ENCODE assay signal across 30 mouse cellular contexts in genomic region chr16:89625710-89626109, GRCm38 (mm10). TPM values are rescaled to one million over a fixed set of nuclear protein-coding genes. Genes with fewer than 3 reads are reported as not detected.
"Had no signal": no experiment of that assay in that cellular context is flagged by ENCODE, and none has a peak within 500 bp of the region (broad histone marks: within the 10 kb centered on the region; RNA-seq: fewer than 3 reads in every experiment).

No protein-coding gene starts in this region.

- H3K9me3 ChIP-seq: kidney, embryonic 15.5 days; limb, embryonic 12.5 days; limb, embryonic 15.5 days; liver, embryonic 12.5 days; liver, embryonic 15.5 days; midbrain, embryonic 10.5 days; midbrain, embryonic 13.5 days had no signal

- H3K36me3 ChIP-seq: kidney, embryonic 15.5 days; limb, embryonic 12.5 days; limb, embryonic 15.5 days; liver, embryonic 12.5 days; liver, embryonic 15.5 days; midbrain, embryonic 10.5 days; midbrain, embryonic 13.5 days had no signal

- H3K27ac ChIP-seq: kidney, embryonic 15.5 days; left cerebral cortex, adult 2 months; limb, embryonic 12.5 days; limb, embryonic 15.5 days; liver, embryonic 12.5 days; liver, embryonic 15.5 days; midbrain, embryonic 10.5 days; midbrain, embryonic 13.5 days had no signal

- DNase-seq: kidney, adult 8-10 months; kidney, postnatal 10 days; kidney, postnatal 36 days; layer of hippocampus, postnatal 36 days; lung, adult 2 months; lung, postnatal 14 days; lung, postnatal 4 days; thymus, adult 18-20 months; thymus, postnatal 4 days had no signal

- H3K4me1 ChIP-seq: kidney, embryonic 15.5 days; limb, embryonic 12.5 days; limb, embryonic 15.5 days; liver, embryonic 12.5 days; liver, embryonic 15.5 days; megakaryocyte, embryonic 14.5 days had no signal

- H3K4me3 ChIP-seq: kidney, embryonic 15.5 days; left cerebral cortex, adult 2 months; limb, embryonic 12.5 days; limb, embryonic 15.5 days; liver, embryonic 12.5 days; liver, embryonic 15.5 days; megakaryocyte, embryonic 14.5 days; midbrain, embryonic 10.5 days; midbrain, embryonic 13.5 days had no signal

- ATAC-seq: liver, embryonic 12.5 days; midbrain, embryonic 13.5 days; midbrain, embryonic 16.5 days had no signal

- H3K27me3 ChIP-seq: kidney, embryonic 15.5 days; limb, embryonic 12.5 days; limb, embryonic 15.5 days; liver, embryonic 12.5 days; liver, embryonic 15.5 days; megakaryocyte, embryonic 14.5 days; midbrain, embryonic 13.5 days had no signal

RNA-seq across cellular contexts. Expression of gene Krtap11-1, which starts 54.7 kb away (rescaled TPM):
- total RNA-seq: layer of hippocampus, adult 8-10 months; layer of hippocampus, postnatal 10 days; layer of hippocampus, postnatal 36 days; left cerebral cortex, adult 2 months; left cerebral cortex, postnatal 10 days; left cerebral cortex, postnatal 36 days had no signal
- polyA plus RNA-seq: kidney, embryonic 15.5 days; limb, embryonic 12.5 days; liver, embryonic 12.5 days; liver, embryonic 15.5 days; lung, adult 2 months; lung, embryonic 16.5 days; midbrain, embryonic 10.5 days; midbrain, embryonic 13.5 days; midbrain, embryonic 16.5 days; neural tube, embryonic 11.5 days; neural tube, embryonic 14.5 days; small intestine, adult 2 months; spleen, adult 2 months; stomach, embryonic 16.5 days; testis, adult 2 months had no signal
